Mouse (Mus musculus): ENCODE measurements at regions not wholly inside any gene's neighbourhood (a gene's known extent, or its start where the extent isn't known, plus 50 kb on each side); places are given as distances from the start of the nearest gene placed in this dataset.

DNA sequence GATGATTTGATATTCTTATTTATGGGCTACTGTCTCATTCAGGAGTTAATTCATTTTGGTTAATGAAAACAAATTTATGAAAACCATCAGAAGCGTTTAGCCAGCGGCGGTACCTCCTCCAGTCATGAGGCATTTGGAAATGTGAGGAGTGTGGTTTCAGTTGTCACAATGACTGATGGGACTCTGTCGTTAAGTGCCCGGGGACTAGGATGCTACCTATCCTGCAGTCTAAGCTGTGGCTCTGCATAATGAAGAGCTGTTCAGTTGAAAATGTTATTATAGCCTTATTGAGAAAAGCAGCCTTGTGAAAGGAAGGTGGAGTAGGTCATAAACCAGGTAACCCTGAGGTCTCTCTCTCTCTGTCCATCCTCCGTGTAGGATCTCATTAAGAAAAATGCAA, 130.5 kb upstream of the Frmd4a start:
- TF ChIP-seq EP300 (IDR thresholded peaks at IDR 0.05; ENCODE audit: insufficient read depth, low read depth, low read length): no peak
- TF ChIP-seq CTCF (IDR thresholded peaks at IDR 0.05): no peak
- TF ChIP-seq POLR2A (IDR thresholded peaks at IDR 0.05; ENCODE audit: insufficient read depth, low read depth, low read length): no peak
